Mouse (Mus musculus) erythroid progenitor cell, adult 5-6 weeks (primary cell): ENCODE results near the gene Tmc6. TPM values are rescaled to one million over a fixed set of nuclear protein-coding genes. Genes with fewer than 3 reads are reported as not detected.

ENCODE experiments used
- ATAC-seq: replicated peaks from 2 replicates; pipeline ENCODE4 v1.8.0; 2016; ENCODE audit warnings: moderate number of reproducible peaks, mild to moderate bottlenecking, moderate TSS enrichment, inconsistent platforms; ENCODE audit not compliant: poor library complexity, low FRiP score, severe bottlenecking
- total RNA-seq, 2 experiments: library from RNA; stranded (forward) in 1 of 2; stranded (reverse) in 1 of 2; fragments of 150-400 nt in 1 of 2; fragments of 186-747, 209-891 nt in 1 of 2; gene quantifications; 2 replicates each; pipeline versions ENCODE4 v1.2.3 to v1.2.4; 2015 to 2017; ENCODE audit warnings: low replicate concordance in 2 of 2

Tmc6 gene
- total RNA-seq, 2 experiments from 2014 or later, result 151 to 478 TPM

GRCm38 (mm10) chr11:117727031-117727430, 55.0 kb downstream of the Tmc6 start:
- no peak for ATAC-seq

GRCm38 (mm10) chr11:117724604-117725301, 57.2 kb downstream of the Tmc6 start:
- ATAC-seq, result no peak

GRCm38 (mm10) chr11:117718838-117719237, 63.2 kb downstream of the Tmc6 start:
- no peak for ATAC-seq

Other genes starting within 250 kb of the Tmc6 start
- 10.8 and 13.4 TPM in 2 replicates for gene Tnrc6c, start 127.9 kb downstream of the Tmc6 start, total RNA-seq (2015; ENCODE audit: low replicate concordance)
- gene Tnrc6c, start 127.9 kb downstream of the Tmc6 start, total RNA-seq (2017; ENCODE audit: low replicate concordance), result 11.6 and 13.9 TPM in 2 replicates
- gene Tmc8, start 122 bp downstream of the Tmc6 start, total RNA-seq (2015; ENCODE audit: low replicate concordance), result 107 and 113 TPM in 2 replicates
- gene Tmc8, start 122 bp downstream of the Tmc6 start, total RNA-seq (2017; ENCODE audit: low replicate concordance), result 60.6 and 72.4 TPM in 2 replicates
- gene 6030468B19Rik, start 15.5 kb upstream of the Tmc6 start, total RNA-seq (2015; ENCODE audit: low replicate concordance), result 82.6 and 84.3 TPM in 2 replicates
- 23.8 and 25.8 TPM in 2 replicates for gene 6030468B19Rik, start 15.5 kb upstream of the Tmc6 start, total RNA-seq (2017; ENCODE audit: low replicate concordance)
- 72.1 and 80.7 TPM in 2 replicates for gene Gm20708, start 27.5 kb upstream of the Tmc6 start, total RNA-seq (2015; ENCODE audit: low replicate concordance)
- 3.4 and 18.5 TPM in 2 replicates for gene Gm20708, start 27.5 kb upstream of the Tmc6 start, total RNA-seq (2017; ENCODE audit: low replicate concordance)
- gene Syngr2, start 27.5 kb upstream of the Tmc6 start, total RNA-seq (2015; ENCODE audit: low replicate concordance), result 65.4 and 86.5 TPM in 2 replicates
- 35.0 and 41.8 TPM in 2 replicates for gene Syngr2, start 27.5 kb upstream of the Tmc6 start, total RNA-seq (2017; ENCODE audit: low replicate concordance)
- 38.6 and 38.9 TPM in 2 replicates for gene Afmid, start 43.7 kb upstream of the Tmc6 start, total RNA-seq (2015; ENCODE audit: low replicate concordance)
- 70.3 and 75.6 TPM in 2 replicates for gene Afmid, start 43.7 kb upstream of the Tmc6 start, total RNA-seq (2017; ENCODE audit: low replicate concordance)
- 462 and 532 TPM in 2 replicates for gene Tk1, start 43.9 kb upstream of the Tmc6 start, total RNA-seq (2015; ENCODE audit: low replicate concordance)
- gene Tk1, start 43.9 kb upstream of the Tmc6 start, total RNA-seq (2017; ENCODE audit: low replicate concordance), result 549 and 716 TPM in 2 replicates
- gene Birc5, start 67.1 kb upstream of the Tmc6 start, total RNA-seq (2015; ENCODE audit: low replicate concordance), result 782 and 936 TPM in 2 replicates
- gene Birc5, start 67.1 kb upstream of the Tmc6 start, total RNA-seq (2017; ENCODE audit: low replicate concordance), result 871 and 1,077 TPM in 2 replicates
- gene Tmem235, start 78.6 kb upstream of the Tmc6 start, total RNA-seq (2015; ENCODE audit: low replicate concordance), result not detected in 2 replicates
- gene Tmem235, start 78.6 kb upstream of the Tmc6 start, total RNA-seq (2017; ENCODE audit: low replicate concordance), result 1.1 TPM in 1 of 2 replicates, not detected in the other
- 0.42 TPM in 1 of 2 replicates, not detected in the other for gene Tha1, start 91.3 kb upstream of the Tmc6 start, total RNA-seq (2015; ENCODE audit: low replicate concordance)
- gene Tha1, start 91.3 kb upstream of the Tmc6 start, total RNA-seq (2017; ENCODE audit: low replicate concordance), result 1.8 and 3.3 TPM in 2 replicates
- gene Socs3, start 187.8 kb upstream of the Tmc6 start, total RNA-seq (2015; ENCODE audit: low replicate concordance), result 0.36 and 1.3 TPM in 2 replicates
- gene Socs3, start 187.8 kb upstream of the Tmc6 start, total RNA-seq (2017; ENCODE audit: low replicate concordance), result 1.2 TPM in 1 of 2 replicates, not detected in the other
- 10.1 and 13.3 TPM in 2 replicates for gene Pgs1, start 204.1 kb upstream of the Tmc6 start, total RNA-seq (2015; ENCODE audit: low replicate concordance)
- gene Pgs1, start 204.1 kb upstream of the Tmc6 start, total RNA-seq (2017; ENCODE audit: low replicate concordance), result 5.1 and 22.5 TPM in 2 replicates